Mouse (Mus musculus) cerebellum, postnatal 25 days (tissue): ENCODE data around the gene Nrxn2.
A peak's percentile ranks its signal among the peaks of the same experiment; 100 is the strongest.

Experiments used
- DNase-seq, 2 experiments: peaks; one replicate each; pipeline ENCODE4 v3.0.0; 2021; ENCODE audit warnings: mixed read lengths in 2 of 2

The Nrxn2 gene

DNA sequence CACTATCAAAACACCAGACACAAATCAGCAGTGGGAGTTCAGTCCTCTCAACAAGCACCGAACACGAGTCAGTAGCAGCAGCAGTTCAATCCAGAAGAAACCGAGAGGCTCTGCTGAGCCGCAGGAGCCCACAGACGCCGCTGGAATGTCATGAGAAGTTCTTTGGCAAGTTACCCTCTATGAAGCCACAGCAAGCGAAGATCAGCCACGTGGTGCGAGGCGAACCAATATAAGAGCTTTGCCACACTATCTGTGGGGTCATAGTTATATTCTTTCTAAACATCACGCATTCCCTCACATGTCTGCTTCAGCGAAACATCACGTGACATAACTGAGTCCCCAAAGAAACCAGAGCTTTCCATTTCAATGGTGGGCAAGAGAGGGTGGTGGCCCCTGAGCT, 126.2 kb downstream of the Nrxn2 start:
- peak; percentile 13 to 15 for DNase-seq

DNA sequence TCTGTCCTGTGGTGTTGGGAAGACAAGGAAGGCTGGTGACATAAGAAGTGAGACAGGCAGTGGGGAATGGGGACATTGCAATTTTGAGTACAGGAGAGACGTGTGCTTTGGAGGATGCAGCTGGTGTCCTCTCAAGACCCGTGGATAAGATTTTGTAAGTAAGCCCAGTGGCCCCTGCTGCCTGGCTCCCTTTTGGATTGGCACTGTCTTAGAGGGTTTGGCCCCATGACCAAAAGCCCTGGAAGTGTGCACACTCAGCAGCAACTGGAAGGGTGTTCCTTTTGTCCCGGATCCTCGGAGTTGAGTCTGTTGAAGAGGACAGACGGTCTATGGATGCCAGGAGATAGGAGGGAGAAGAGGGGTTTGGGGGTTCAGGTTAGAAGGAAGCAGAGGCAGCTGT, 127.0 kb downstream of the Nrxn2 start:
- peak in 1 of 2 experiments; percentile 36 for DNase-seq

DNA sequence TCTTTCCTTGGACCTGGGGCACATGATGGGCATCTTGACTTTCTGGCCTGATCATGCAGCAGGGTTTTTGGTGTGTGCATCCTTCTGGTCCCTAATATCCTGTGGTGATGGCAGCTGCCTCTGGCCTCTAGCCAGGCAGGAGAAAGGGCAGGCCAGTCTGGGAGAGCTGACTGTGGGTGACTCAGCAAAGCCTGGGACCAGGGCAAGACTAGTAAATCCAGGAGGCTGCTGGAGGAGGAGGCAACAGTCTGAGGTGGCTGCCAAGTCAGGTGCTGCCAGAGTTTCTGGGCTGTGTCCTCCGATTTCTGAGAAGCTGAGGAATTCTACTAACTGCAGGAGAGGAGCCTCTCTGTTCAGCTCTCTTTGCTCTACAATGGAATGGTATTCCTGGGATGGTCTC, 127.6 kb downstream of the Nrxn2 start:
- DNase-seq, result peak; percentile 92 to 95

DNA sequence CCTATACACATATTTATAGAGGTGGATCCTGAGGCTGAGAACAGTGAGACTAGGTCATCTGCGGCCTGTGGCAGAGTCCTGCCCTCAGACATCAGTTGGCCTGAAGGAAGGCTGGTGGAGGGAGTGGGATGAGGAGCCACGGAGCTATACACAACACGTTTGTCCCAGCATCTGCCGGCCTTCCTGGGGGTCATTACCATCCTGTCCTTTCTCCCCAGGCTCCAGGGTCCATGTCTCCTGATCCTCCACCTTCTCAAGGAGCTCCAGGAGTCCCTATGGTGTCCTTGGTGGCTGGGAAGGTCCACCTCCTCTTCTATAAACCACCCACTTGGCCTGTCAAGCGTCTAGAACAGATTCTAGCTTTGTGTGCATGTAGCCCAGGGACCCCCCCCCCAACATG, 129.3 kb downstream of the Nrxn2 start:
- DNase-seq, result peak; percentile 26 to 31

DNA sequence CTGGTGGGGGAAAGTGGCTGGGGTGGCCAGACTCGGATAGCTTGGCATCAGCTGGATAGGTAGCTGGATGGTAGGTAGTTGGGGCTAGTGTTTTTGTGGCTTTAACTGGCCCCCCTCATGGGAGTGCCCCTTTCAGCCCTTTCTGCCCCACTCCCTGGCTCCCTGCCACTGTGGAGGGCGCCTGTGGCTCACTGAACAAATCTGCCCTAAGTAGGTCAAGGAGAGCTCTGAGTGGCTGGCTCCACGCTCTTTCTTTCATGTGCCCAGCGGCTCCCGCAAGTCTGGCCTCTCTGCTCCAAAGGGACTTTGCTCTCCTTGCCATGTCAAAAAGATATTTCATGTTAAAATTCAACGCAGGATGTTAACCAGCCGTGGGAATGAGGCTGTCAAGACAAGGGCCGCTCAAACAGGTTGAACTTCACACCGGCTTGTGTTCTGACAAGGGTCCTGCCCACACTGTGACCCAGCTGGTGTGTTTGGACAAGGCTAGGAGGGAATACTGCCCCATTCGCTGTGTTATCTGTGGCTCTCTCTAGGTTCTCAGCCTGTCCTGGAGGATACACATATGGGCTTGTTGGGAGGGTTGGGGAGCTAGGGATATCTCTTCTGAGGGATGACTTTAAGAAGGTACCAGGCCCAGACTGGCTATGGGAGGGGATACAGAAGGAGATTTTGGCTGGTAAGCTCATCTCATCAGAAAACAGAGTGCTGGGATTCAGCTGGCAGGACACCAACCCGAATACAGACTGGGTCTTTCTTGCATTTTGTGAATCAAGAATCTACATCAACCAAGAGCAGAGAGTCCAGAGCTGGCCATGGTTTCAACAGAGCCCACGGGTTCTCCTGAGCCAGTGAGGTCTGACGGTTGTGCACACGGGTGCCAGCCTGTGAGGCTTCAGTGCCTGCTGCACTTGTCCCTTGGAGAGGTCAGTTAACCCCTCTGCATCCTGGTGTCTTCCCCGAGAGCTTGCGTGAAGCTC, 130.2 kb downstream of the Nrxn2 start:
- peak; percentile 68 to 79 for DNase-seq

DNA sequence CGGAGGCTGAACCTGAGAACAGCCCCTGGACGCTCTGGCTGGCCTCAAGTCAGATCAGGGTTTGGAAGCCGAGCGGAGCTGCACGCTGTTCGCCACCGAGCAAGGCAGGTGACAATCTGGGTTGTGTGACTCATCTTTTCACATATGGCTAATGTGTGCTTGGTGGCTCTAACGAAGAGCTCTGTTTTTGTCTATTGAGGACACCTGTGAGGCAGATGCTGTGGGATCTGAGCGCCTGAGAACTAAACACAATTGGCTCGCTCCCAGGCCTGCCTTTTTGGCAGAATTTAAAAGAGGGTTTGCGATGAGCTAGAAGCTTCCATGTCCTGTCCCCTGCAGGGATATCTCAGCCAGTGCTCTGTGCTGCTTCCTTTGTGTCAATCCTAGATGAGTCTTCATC, 131.0 kb downstream of the Nrxn2 start:
- DNase-seq, result peak; percentile 90 to 94

GRCm38 (mm10) chr19:6551215-6551614, 132.7 kb downstream of the Nrxn2 start:
- DNase-seq, result peak in 1 of 2 experiments; percentile 6

GRCm38 (mm10) chr19:6552302-6553028, 133.9 kb downstream of the Nrxn2 start:
- DNase-seq, result peak; percentile 74 to 84

DNA sequence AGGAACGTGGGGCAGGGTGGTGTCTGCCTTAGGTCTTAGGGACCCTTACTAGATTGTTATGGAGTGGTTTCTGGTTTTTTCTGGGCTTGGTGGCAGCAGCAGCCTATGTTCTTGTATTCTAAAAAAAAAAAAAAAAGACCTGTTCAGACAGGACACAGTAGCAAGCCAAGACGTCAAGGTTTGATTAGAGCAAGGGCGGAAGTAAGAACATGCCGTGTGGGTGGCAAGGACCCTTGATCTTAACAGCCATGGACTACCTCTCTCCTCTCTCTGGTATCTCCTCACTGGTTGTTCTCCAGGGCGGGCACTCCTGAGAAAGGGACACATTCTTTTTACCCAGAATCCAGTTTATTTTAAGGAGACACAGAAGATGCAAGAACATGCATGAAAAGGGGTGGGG, 134.6 kb downstream of the Nrxn2 start:
- peak in 1 of 2 experiments; percentile 5 for DNase-seq

DNA sequence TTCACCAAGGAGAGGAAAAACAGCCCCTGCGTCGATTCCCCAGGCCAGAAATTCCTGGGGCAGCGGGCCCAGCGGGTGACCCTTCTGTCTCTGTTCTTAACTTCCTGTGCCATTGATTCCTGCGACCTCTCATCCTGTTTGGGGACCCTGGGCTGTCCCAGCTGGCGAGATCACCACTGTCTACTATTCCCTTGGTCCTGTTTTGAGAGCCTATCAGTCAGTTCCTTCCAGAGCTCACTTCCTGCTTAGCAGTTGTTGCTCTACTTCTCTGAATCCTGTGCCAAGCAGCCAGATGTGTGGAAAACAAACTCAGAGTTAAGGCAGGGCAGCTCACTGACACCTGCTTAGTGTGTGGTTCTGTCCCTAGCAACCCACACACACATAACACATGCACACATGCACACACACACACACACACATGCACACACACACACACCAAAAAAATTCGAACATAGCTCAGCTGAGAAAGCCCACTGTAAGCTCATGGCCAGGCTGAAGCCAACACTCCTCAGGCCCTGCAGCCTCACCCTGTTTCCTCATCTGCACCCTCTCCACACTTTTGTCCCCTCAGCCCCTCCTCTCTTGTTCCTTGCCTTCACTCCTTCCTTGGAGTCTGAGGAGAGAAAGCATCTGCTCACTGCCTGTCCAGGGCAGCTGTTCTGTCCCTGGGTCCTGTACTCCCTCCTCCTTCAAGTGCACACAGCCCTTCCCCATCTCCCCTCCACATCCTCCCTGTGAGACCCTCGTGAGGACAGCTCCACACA, 135.5 kb downstream of the Nrxn2 start:
- DNase-seq, result peak in 1 of 2 experiments; percentile 17

- no peak for DNase-seq
Measured at GRCm38 (mm10) chr19:6559576-6559975, 141.0 kb downstream of the Nrxn2 start.

DNA sequence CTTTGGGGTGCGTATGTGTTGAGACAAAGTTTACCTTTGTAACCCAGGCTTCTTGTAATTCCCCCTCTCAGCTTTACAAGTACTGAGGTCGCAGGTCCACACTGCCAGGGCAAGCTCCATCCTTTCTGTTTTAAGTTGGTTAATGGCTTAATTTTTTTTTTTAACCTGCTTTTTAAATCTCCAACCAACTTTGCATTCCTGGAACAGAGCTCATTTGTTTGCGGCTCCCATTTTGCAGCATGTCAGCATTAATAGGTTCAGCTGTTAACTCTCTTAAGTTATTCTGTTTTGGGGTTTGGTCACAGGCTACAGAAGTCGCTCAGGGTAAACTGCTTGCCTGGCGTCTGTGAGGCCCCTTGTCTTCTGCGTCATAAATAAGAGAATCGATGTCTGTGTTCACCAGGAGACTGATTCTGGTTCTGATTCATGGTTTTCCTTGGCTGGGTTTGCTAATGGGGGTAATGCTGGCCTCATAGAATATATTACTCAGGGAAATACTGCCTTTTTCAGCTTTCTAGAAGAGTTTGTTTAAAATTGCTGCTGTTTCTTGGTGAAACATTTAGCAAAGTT, 141.8 kb downstream of the Nrxn2 start:
- no peak for DNase-seq

DNA sequence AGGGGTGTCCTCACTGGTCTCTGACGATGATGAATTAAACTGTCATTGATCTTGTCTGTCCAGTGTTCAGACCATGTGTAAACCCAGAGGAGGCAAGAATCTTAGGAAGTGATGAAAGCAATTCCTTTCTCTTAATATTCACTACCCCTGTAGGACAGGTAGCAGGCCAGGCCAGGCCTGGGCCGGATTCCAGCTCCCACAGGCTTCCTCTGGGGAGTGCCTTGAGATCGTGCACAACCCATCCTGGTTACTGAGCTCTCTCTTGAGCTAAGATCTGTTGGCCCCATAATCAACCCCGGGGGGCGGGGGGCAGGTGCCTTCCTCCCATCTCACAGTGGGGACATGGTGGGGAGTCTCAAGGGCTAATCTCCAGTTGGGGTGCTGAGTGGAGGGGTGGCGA, 146.6 kb downstream of the Nrxn2 start:
- DNase-seq, result peak; percentile 55 to 68

- DNase-seq, result peak in 1 of 2 experiments; percentile 46
Measured at GRCm38 (mm10) chr19:6566450-6566849, 147.9 kb downstream of the Nrxn2 start.

- DNase-seq, result peak; percentile 55
Measured at GRCm38 (mm10) chr19:6569021-6569420, 150.5 kb downstream of the Nrxn2 start.

DNA sequence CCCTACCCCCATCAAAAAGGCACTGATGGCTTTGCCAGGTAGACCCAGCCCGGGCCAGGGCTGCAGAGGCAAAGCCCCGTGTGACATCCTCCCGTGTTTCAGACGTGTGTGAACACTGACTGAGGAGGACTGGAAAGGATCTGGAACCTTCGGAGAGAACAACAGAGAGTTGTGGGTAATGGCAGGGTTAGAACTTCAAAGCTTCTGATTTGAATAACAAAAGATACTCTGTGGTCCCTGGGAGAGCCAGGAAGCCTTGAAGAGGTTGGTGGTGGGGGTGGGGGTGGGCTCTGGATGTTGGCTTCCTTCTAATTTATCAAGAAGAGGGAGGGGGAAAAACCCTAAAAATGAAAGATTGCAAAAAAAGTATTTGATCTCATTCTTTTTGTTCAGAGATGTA, 151.0 kb downstream of the Nrxn2 start:
- no peak for DNase-seq

DNA sequence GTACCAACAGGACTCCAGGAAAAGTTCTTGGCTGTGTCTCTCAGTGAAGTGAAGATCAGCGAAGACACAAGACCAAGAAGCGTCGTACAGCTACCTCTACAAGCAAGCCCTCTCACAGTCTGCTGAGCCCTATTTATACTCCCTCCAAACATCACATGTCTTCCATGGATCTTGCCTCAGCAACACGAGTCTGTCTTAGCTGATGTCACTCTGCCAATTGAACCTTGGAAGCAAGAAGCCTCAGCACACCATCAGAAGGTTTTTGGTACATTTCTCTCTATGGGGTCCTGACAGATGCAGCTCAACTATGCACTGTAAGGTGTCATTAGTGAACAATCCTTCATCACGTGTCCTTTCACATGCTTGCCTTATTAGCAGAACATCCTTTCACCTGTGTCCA, 152.9 kb downstream of the Nrxn2 start:
- peak; percentile 47 to 66 for DNase-seq

GRCm38 (mm10) chr19:6572001-6572400, 153.5 kb downstream of the Nrxn2 start:
- DNase-seq, result peak; percentile 92 to 96
